Mouse (Mus musculus): ENCODE results near the gene Timm23. TPM values are rescaled to one million over a fixed set of nuclear protein-coding genes. Genes with fewer than 3 reads are reported as not detected.
"Not testable (repeated sequence)": the region's sequence is repeated elsewhere in the genome, so short reads cannot be mapped to it uniquely, and the experiment has no call there.

Timm23 gene
- total RNA-seq, 2 experiments from 2014 or later = 145 to 155 TPM

DNA sequence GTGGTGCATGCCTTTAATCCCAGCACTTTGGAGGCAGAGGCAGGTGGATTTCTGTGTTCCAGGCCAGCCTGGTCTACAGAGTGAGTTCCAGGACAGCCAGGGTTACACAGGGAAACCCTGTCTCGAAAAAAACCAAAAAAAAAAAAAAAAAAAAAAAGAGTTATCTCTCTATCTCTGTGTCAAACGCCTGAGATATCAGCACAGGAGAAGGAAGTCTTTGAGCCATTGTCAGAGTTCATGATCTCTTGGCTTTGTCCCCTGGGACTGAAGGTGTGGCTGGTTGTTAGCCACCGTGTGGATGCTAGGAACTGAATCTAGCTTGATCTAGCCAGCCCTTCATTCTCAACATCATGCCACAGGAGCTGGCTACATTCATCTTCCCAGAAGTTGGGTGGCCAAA is 65.2 kb downstream of the Timm23 start:
- not testable (repeated sequence) for DNase-seq (ENCODE audit: low spot score in 2 of 2)

DNA sequence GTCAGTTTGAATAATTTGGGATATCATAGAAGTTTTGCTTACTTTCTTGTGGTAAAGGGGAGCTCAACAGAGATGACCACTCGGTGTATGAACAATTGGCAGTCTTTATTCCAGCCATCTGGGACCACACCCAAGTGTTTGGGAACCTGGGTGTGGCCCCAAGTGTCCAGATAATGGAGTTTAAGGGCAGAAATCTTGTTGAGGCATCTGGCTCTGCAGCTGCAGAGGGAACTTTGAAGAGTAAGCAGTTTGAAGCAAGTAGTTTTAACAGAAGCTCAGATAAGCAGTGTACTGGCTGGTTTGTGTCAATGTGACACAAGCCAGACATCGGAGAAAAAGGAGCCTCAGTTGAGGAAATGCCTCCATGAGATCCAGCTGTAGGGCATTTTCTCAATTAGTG is 67.4 kb downstream of the Timm23 start:
- no peak for DNase-seq (ENCODE audit: low spot score in 2 of 2)

DNA sequence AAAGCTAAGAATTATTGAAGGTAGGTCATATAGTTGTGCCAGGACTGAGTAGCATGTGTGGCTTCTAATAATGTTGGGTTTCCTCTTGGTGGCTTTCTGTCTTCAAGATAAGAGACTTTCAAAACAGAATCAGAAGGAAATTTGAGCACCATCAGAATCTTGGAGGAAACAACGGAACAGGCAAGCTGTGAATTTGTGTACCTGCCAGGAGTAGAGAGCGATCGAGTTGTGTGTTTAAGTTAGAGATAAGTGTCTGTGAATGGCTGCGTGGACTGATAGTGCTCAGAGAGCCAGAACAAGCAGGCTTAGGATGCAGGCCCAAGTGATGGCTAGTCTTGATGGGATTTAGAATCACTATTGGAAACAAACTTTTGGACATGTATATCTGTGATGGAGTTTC is 69.9 kb downstream of the Timm23 start:
- DNase-seq (ENCODE audit: low spot score in 2 of 2) = no peak

Other genes starting within 250 kb of the Timm23 start
- gene Galnt15, start 172.9 kb downstream of the Timm23 start, total RNA-seq (2021) = 10 to 100 TPM in 1 of 2 experiments, 1 to 10 TPM in 1; 9.1 to 10.7 TPM
- gene Oxnad1, start 116.5 kb downstream of the Timm23 start, total RNA-seq (2021) = 10 to 100 TPM; 32.5 to 45.4 TPM
- 10 to 100 TPM; 56.0 to 61.3 TPM for gene Dph3, start 116.2 kb downstream of the Timm23 start, total RNA-seq (2021)
- gene Msmb, start 59.9 kb downstream of the Timm23 start, total RNA-seq (2021) = not detected
- 100 to 1,000 TPM; 219 to 247 TPM for gene Ncoa4, start 42.0 kb downstream of the Timm23 start, total RNA-seq (2021)
- gene Parg, start 51 bp upstream of the Timm23 start, total RNA-seq (2021) = 10 to 100 TPM; 42.0 to 68.8 TPM
- 1 to 10 TPM; 9.3 to 9.9 TPM for gene Ogdhl, start 120.1 kb upstream of the Timm23 start, total RNA-seq (2021)
- not detected for gene 1700024G13Rik, start 186.5 kb upstream of the Timm23 start, total RNA-seq (2021)

Measured in adrenal gland, adult 18-20 months (tissue).